Mouse (Mus musculus): ENCODE results near the gene Cacnb2. TPM values are rescaled to one million over a fixed set of nuclear protein-coding genes. Genes with fewer than 3 reads are reported as not detected.

Gene Cacnb2
- polyA plus RNA-seq, 1 experiment from 2014 or later: 0.11 TPM

GRCm38 (mm10) chr2:15008072-15008471 is 405.2 kb downstream of the Cacnb2 start:
- Histone ChIP-seq H3K4me2 (ENCODE audit: low read depth, low read length) (no peak overlapping the region), H3K36me3 (replicated peaks; ENCODE audit: insufficient read depth, low read length) (0 out of 2 replicates have a peak, but pooled peaks cover 2% of the 10 kb centered on the region), H3K4me1 (ENCODE audit: insufficient read depth) (no peaks in the 10 kb centered on the region), H3K9me3 (ENCODE audit: low read length) (no peaks in the 10 kb centered on the region), H3K9ac (replicated peaks) (no peak overlapping the region), H3K4me3 (ENCODE audit: low read depth, low read length) (no peak overlapping the region), H3K27me3 (ENCODE audit: insufficient read depth, low read length) (no peaks in the 10 kb centered on the region), H3K27ac (ENCODE audit: low read depth) (no peak overlapping the region)
- no peak for ATAC-seq
- DNase-seq: no peak
- 85% methylated on average over 1 of the region's 1 CpGs for WGBS (ENCODE audit: insufficient replicate concordance)
- TF ChIP-seq CTCF (IDR thresholded peaks at IDR 0.05; ENCODE audit: low read depth) (no peak), EP300 (IDR thresholded peaks at IDR 0.05; ENCODE audit: low read depth) (no peak)

DNA sequence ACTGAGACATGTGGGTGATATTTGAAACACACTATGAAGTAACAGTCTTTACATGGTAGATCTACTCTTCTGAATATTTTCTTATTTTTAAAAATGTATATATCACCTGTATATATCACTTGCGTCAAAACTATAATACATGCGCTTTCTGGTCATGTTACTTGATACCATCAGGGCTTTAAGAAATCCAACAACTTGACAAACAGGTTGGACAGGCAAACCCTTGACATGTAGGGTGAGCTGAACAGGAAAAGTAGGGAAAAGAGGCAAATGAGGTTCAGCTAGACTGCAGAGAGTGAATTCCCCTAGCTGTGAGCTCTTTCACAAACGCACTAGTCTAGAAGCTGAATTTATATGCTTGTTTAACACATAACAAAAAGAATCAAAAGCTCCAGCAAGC is 423.9 kb downstream of the Cacnb2 start:
- DNase-seq: no peak
- Histone ChIP-seq H3K4me2 (ENCODE audit: low read depth, low read length) (no peak overlapping the region), H3K4me3 (ENCODE audit: low read depth, low read length) (no peak overlapping the region), H3K4me1 (ENCODE audit: insufficient read depth) (no peaks in the 10 kb centered on the region), H3K27me3 (ENCODE audit: insufficient read depth, low read length) (no peaks in the 10 kb centered on the region), H3K9ac (replicated peaks) (no peak overlapping the region), H3K27ac (ENCODE audit: low read depth) (no peak overlapping the region), H3K36me3 (replicated peaks; ENCODE audit: insufficient read depth, low read length) (no peaks in the 10 kb centered on the region), H3K9me3 (ENCODE audit: low read length) (no peaks in the 10 kb centered on the region)
- no peak for TF ChIP-seq EP300 (IDR thresholded peaks at IDR 0.05; ENCODE audit: low read depth)
- TF ChIP-seq CTCF (IDR thresholded peaks at IDR 0.05; ENCODE audit: low read depth): no peak
- 86% methylated on average over 3 of the region's 3 CpGs for WGBS (ENCODE audit: insufficient replicate concordance)
- ATAC-seq: no peak

GRCm38 (mm10) chr2:15027816-15028215 is 424.9 kb downstream of the Cacnb2 start:
- DNase-seq (no peak), ATAC-seq (no peak)
- no peaks in the 10 kb centered on the region for H3K27me3 ChIP-seq (ENCODE audit: insufficient read depth, low read length)
- no peak overlapping the region for H3K9ac ChIP-seq (replicated peaks)
- no peak overlapping the region for H3K4me2 ChIP-seq (ENCODE audit: low read depth, low read length)
- H3K36me3 ChIP-seq (replicated peaks; ENCODE audit: insufficient read depth, low read length): no peaks in the 10 kb centered on the region
- no peaks in the 10 kb centered on the region for H3K9me3 ChIP-seq (ENCODE audit: low read length)
- no peaks in the 10 kb centered on the region for H3K4me1 ChIP-seq (ENCODE audit: insufficient read depth)
- H3K27ac ChIP-seq (ENCODE audit: low read depth): no peak overlapping the region
- TF ChIP-seq EP300 (IDR thresholded peaks at IDR 0.05; ENCODE audit: low read depth) (no peak), CTCF (IDR thresholded peaks at IDR 0.05; ENCODE audit: low read depth) (no peak)
- 88% methylated on average over 1 of the region's 1 CpGs for WGBS (ENCODE audit: insufficient replicate concordance)
- H3K4me3 ChIP-seq (ENCODE audit: low read depth, low read length): no peak overlapping the region

Other genes with a start within 250 kb of the Cacnb2 start
- 0.04 TPM in 1 of 2 replicates, not detected in the other for gene Slc39a12, start 214.8 kb upstream of the Cacnb2 start, polyA plus RNA-seq (2015; fragmentation: Nextera tagmentation; extraction: Ambion mirVana)

All from liver, postnatal 0 days (tissue).